Mouse (Mus musculus): Measurements from ENCODE around the gene Tmem200c. TPM values are rescaled to one million over a fixed set of nuclear protein-coding genes. Genes with fewer than 3 reads are reported as not detected.

Gene Tmem200c
- not detected in 2 replicates for polyA plus RNA-seq (2012; rRNA removed)

GRCm38 (mm10) chr17:68826323-68826722 is at the start of gene Tmem200c:
Gene Tmem200c, plus strand, starts transcription at chr17:68826623.

Other genes with a start within 250 kb of the Tmem200c start
- 2.5 and 2.7 TPM in 2 replicates for gene Epb41l3, start 249.1 kb downstream of the Tmem200c start, polyA plus RNA-seq (2012; rRNA removed)

Data from liver, embryonic 18 days (tissue).